Mouse (Mus musculus) adrenal gland, postnatal 10 days (tissue): Measurements from ENCODE around the gene Mid1. TPM values are rescaled to one million over a fixed set of nuclear protein-coding genes. Genes with fewer than 3 reads are reported as not detected.
"Not testable (repeated sequence)": the region's sequence is repeated elsewhere in the genome, so short reads cannot be mapped to it uniquely, and the experiment has no call there.

Experiments
- DNase-seq: peaks from one replicate; pipeline ENCODE4 v3.0.0; 2021; ENCODE audit warnings: mixed read lengths
- total RNA-seq, 2 experiments: library from RNA; stranded (reverse); gene quantifications; 2 replicates each; pipeline ENCODE4 v1.2.3; 2021

Gene Mid1
- total RNA-seq, 2 experiments from 2014 or later: 15.1 to 21.5 TPM

- DNase-seq: not testable (repeated sequence)
These were observed 315.8 kb downstream of the Mid1 start for GRCm38 (mm10) chrX:170000642-170001387.

GRCm38 (mm10) chrX:170001388-170001695, 316.3 kb downstream of the Mid1 start:
- not testable (repeated sequence) for DNase-seq

- DNase-seq: not testable (repeated sequence)
These were observed 317.7 kb downstream of the Mid1 start for GRCm38 (mm10) chrX:170002510-170003197.

GRCm38 (mm10) chrX:170003536-170003935, 318.5 kb downstream of the Mid1 start:
- not testable (repeated sequence) for DNase-seq

GRCm38 (mm10) chrX:170004236-170004635, 319.2 kb downstream of the Mid1 start:
- peak; percentile 22 for DNase-seq

- not testable (repeated sequence) for DNase-seq
These were observed 319.8 kb downstream of the Mid1 start for GRCm38 (mm10) chrX:170004793-170005192.

GRCm38 (mm10) chrX:170005194-170005593, 320.2 kb downstream of the Mid1 start:
- DNase-seq: peak; percentile 49

GRCm38 (mm10) chrX:170005695-170006297, 320.8 kb downstream of the Mid1 start:
- peak; percentile 12 for DNase-seq

- DNase-seq: peak; percentile 18
These were observed 321.8 kb downstream of the Mid1 start for GRCm38 (mm10) chrX:170006694-170007247.

- DNase-seq: peak; percentile 19
These were observed 322.6 kb downstream of the Mid1 start for GRCm38 (mm10) chrX:170007375-170008178.

- peak; percentile 11 for DNase-seq
These were observed 323.1 kb downstream of the Mid1 start for GRCm38 (mm10) chrX:170008179-170008467.

GRCm38 (mm10) chrX:170008584-170008983, 323.6 kb downstream of the Mid1 start:
- DNase-seq: peak; percentile 51

- DNase-seq: peak; percentile 100
These were observed 324.2 kb downstream of the Mid1 start, which contains the start of gene Gm21887 for GRCm38 (mm10) chrX:170009016-170009750. Gene Gm21887, plus strand, starts transcription at chrX:170009659.

- DNase-seq: peak; percentile 99
These were observed 324.8 kb downstream of the Mid1 start for GRCm38 (mm10) chrX:170009801-170010221.

- DNase-seq: peak; percentile 78
These were observed 325.9 kb downstream of the Mid1 start for GRCm38 (mm10) chrX:170010581-170011528.

- DNase-seq: not testable (repeated sequence)
These were observed 326.5 kb downstream of the Mid1 start for GRCm38 (mm10) chrX:170011529-170011879.

- DNase-seq: not testable (repeated sequence)
These were observed 328.4 kb downstream of the Mid1 start for GRCm38 (mm10) chrX:170013421-170013820.

GRCm38 (mm10) chrX:170014038-170014437, 329.0 kb downstream of the Mid1 start:
- DNase-seq: not testable (repeated sequence)

GRCm38 (mm10) chrX:170015883-170016282, 330.9 kb downstream of the Mid1 start:
- DNase-seq: not testable (repeated sequence)
